Mouse (Mus musculus): ENCODE measurements around the gene Nme3.

DNA sequence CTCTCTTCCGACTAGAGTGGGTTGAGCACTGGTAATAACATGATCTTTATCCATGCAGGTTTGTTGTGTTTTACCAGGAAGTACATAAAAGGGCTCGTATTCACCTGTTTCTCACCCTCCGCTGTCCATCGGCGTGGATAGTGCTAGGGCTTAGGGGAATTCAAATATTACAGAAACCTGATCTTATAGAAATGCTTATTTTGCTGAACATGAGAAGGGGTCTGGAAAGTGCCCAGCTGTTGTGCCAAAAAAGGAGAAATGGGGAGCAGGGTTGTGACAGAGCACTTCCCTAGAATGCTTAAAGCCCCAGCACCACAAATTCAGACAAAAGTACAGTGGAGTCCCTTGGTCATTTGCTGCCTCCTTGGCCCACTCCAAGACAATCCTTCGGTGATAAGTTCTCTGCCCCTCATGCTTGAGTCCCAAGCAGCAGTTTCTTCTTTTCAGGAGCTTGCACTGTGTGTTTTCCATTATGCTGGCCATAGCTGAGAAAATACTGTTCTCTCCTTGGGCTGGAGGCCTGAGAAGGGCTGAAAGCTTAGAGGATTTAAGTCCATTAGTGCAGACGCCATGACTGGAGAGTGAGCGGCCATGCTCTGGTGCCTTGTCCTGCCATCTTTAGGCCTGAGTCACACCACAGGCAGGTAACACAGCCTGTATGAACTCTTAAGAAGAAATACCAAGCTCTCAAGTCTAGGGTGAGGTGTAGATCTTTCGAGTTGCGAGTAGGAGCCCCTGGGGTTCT lies 44.7 kb upstream of the Nme3 start:
- TF ChIP-seq GATA1 (IDR thresholded peaks at IDR 0.05; ENCODE audit: borderline replicate concordance, low read length) (no peak), FLI1 (IDR thresholded peaks at IDR 0.05; ENCODE audit: low read length) (no peak)
